Mouse (Mus musculus) cortical plate, adult 2 months (tissue): ENCODE results near the gene AI413582.

Experiments
- CTCF ChIP-seq: fragments of 200-500 bp; IDR thresholded peaks from 2 replicates; pipeline ENCODE4 v1.5.1; 2011; ENCODE audit warnings: mild to moderate bottlenecking, control low read depth, low read length; ENCODE audit not compliant: insufficient read depth; ENCODE audit errors: extremely low read depth
- POLR2A ChIP-seq: fragments of 200-500 bp; IDR thresholded peaks from 2 replicates; pipeline ENCODE4 v1.6.1; 2011; ENCODE audit warnings: mild to moderate bottlenecking, low read length, control low read depth; ENCODE audit not compliant: insufficient read depth; ENCODE audit errors: extremely low read depth

GRCm38 (mm10) chr17:27560926-27561480, 4.6 kb downstream of the AI413582 start:
- TF ChIP-seq CTCF = no peak
- no peak for TF ChIP-seq POLR2A
